Mouse (Mus musculus): ENCODE results near the gene Cd3e. TPM values are rescaled to one million over a fixed set of nuclear protein-coding genes. Genes with fewer than 3 reads are reported as not detected.

Gene Cd3e
- not detected in 2 replicates for polyA plus RNA-seq (2014; fragmentation: Nextera tagmentation; extraction: Ambion mirVana)

DNA sequence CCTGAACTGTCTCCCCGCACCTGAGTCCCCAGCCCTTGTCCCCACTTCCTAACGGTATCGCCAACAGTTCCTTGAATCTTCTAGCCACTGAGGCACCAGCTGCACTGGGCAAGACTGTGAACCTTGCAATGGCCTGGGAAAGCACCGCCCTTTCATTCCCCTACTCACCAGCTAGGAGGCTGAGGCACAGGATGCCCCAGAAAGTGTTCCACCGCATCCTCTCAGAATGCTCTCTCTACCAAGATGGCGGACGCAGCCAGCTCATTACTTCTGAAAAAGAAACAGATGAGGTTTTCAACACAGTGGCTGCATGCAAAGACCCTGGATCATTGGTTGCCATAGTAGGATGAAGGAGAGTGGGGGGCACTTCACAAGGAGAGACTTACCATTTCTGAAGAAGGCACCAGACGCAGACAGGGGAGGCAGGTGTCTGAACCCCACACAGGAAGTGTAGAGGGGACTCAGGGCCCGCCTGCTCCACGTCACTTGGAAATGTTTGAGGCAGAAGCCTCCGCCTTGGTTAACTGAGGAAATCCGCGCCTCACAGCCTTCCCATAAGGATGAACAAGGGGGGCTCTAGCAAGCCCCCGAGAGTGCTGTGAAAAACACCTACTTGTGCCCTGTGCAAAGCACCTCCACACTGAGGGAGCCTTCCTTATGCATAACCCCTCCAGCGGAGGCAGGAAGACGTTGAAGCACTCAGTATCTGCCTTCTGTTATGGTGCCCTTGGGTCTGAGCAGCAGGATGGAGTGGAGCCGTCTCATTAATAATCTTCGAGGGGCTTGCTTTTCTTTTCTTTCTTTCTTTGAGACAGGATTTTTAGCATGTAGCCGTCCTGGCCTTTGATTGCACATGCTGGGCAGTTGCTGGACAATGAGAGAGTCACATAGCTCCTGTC, at the start of gene Cd3e:
Gene Cd3e (minus strand): TSS at position 448 of the 899 bp plus-strand sequence.
- ATAC-seq (ENCODE audit: insufficient number of reproducible peaks, low FRiP score, low TSS enrichment, low read depth) (no peak), DNase-seq (ENCODE audit: low spot score) (no peak)
- no peak within 1 kb of the TSS for H3K4me2 ChIP-seq (ENCODE audit: low read depth, severe bottlenecking)
- no peak within 1 kb of the TSS for H3K27ac ChIP-seq (replicated peaks; ENCODE audit: low read depth, low read length)
- H3K27me3 ChIP-seq (ENCODE audit: control insufficient read depth, insufficient read depth, low read length), result no peaks in the 10 kb centered on the region
- H3K4me1 ChIP-seq (ENCODE audit: control insufficient read depth, insufficient read depth, low read length), result no peaks in the 10 kb centered on the region
- no peaks in the 10 kb centered on the region for H3K36me3 ChIP-seq (ENCODE audit: control insufficient read depth, insufficient read depth, low read length)
- 0 out of 2 replicates have a peak, but pooled peaks cover 2% of the 10 kb centered on the region for H3K9me3 ChIP-seq (ENCODE audit: control insufficient read depth, low read length)
- H3K9ac ChIP-seq (ENCODE audit: low read length), result no peak within 1 kb of the TSS
- H3K4me3 ChIP-seq (ENCODE audit: low read depth, low read length), result no peak within 1 kb of the TSS
- WGBS, result 87% methylated on average over 19 of the region's 19 CpGs

DNA sequence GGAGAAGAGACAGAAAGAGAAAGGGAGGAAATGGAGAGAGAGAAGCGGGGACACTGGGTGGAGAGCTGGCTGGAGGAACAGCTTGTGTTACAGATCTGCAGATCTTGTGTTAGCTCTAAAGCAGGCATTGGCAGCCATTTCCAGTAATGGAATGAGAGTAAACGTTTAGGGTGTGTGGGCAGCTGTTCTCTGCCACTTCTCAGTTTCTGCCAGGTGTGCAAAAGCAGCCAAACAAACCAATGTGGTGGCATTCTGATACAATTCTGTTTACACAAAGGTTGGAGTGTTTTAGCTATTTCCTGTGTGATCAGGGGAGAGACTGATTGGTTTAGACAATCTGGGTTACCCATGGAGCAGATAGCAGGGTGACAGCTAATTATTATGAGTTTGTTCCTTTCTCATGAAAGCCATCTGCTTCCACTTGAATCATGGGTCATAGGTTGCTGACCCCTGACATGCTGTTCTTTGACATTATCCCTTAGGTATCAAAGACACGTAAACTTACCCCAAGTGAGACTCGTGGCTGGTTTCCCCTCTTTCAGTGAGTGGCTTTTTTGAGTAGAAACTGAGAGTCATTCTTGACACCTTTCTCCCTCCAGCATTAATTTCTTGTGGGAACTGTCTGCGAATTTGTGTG, 49.0 kb upstream of the Cd3e start:
- Histone ChIP-seq H3K4me1 (ENCODE audit: control insufficient read depth, insufficient read depth, low read length) (no peaks in the 10 kb centered on the region), H3K4me3 (ENCODE audit: low read depth, low read length) (no peak overlapping the region), H3K27me3 (ENCODE audit: control insufficient read depth, insufficient read depth, low read length) (no peaks in the 10 kb centered on the region), H3K9me3 (ENCODE audit: control insufficient read depth, low read length) (no peaks in the 10 kb centered on the region), H3K27ac (replicated peaks; ENCODE audit: low read depth, low read length) (no peak overlapping the region), H3K36me3 (ENCODE audit: control insufficient read depth, insufficient read depth, low read length) (no peaks in the 10 kb centered on the region), H3K9ac (ENCODE audit: low read length) (no peak overlapping the region), H3K4me2 (ENCODE audit: low read depth, severe bottlenecking) (no peak overlapping the region)
- ATAC-seq (ENCODE audit: insufficient number of reproducible peaks, low FRiP score, low TSS enrichment, low read depth), result no peak
- DNase-seq (ENCODE audit: low spot score), result no peak
- 19% methylated on average over 5 of the region's 5 CpGs for WGBS

DNA sequence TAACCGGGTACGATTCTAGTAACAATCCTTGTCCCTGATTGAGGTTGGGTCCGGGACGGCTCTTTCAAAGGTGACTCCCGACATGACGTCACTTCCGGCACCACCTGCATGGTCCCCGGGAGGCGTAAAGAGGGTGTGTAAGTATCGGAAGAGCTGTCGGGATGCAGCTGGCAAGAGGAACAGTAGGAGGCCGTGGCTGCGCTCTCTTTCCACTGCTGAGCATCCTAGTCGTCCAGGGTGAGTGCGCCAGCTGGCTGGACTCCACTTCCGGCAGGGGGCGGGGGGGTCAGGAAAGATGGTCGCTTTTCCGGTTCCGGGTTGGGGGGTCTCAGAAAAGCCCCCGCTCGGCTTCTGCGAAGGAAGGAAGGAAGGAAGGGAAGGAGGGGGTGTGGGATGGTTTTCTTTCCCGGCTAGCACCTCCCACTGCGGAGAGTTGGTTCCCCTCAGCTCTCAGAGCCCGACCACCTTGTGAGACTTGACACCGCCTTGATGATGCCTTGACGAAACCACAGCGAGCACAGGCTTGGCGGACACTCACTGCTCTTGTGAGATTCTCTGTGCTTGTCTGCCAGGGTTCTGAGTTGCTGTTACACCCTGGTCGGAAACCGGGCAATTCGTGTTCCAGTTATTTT, 45.8 kb upstream of the Cd3e start, which contains the start of gene Mpzl3:
Gene Mpzl3 (plus strand): TSS at position 105 of the 632 bp plus-strand sequence.
- Histone ChIP-seq H3K9ac (ENCODE audit: low read length) (peak within 1 kb of the TSS; percentile 70), H3K4me1 (ENCODE audit: control insufficient read depth, insufficient read depth, low read length) (no peaks in the 10 kb centered on the region), H3K4me2 (ENCODE audit: low read depth, severe bottlenecking) (peak within 1 kb of the TSS; percentile 55), H3K27me3 (ENCODE audit: control insufficient read depth, insufficient read depth, low read length) (no peaks in the 10 kb centered on the region), H3K36me3 (ENCODE audit: control insufficient read depth, insufficient read depth, low read length) (no peaks in the 10 kb centered on the region), H3K4me3 (ENCODE audit: low read depth, low read length) (peak within 1 kb of the TSS; percentile 46), H3K9me3 (ENCODE audit: control insufficient read depth, low read length) (no peaks in the 10 kb centered on the region), H3K27ac (replicated peaks; ENCODE audit: low read depth, low read length) (peak within 1 kb of the TSS; percentile 72)
- under 1% methylated on average over 33 of the region's 33 CpGs for WGBS
- DNase-seq (ENCODE audit: low spot score) (peak; percentile 93), ATAC-seq (ENCODE audit: insufficient number of reproducible peaks, low FRiP score, low TSS enrichment, low read depth) (peak; percentile 92)

DNA sequence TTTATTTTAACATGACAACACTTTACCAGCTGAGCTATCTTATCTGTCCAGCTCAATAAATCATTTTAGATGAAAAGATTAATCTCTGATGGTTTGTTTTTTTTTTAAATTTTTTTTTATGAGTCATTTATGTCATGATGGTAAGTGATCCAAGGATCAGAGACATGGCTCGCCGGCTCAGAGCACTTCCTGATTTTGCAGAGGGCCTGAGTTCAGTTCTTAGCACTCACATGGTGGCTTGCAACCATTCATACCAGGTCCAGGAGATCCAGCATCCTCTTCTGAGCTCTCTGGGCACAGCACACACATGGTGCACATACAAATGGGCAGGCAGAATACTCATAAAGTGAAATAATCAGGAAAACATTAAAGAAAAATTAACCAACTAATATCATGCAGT, 40.9 kb upstream of the Cd3e start:
- Histone ChIP-seq H3K4me2 (ENCODE audit: low read depth, severe bottlenecking) (no peak overlapping the region), H3K4me1 (ENCODE audit: control insufficient read depth, insufficient read depth, low read length) (no peaks in the 10 kb centered on the region), H3K9ac (ENCODE audit: low read length) (no peak overlapping the region), H3K36me3 (ENCODE audit: control insufficient read depth, insufficient read depth, low read length) (no peaks in the 10 kb centered on the region), H3K27me3 (ENCODE audit: control insufficient read depth, insufficient read depth, low read length) (no peaks in the 10 kb centered on the region), H3K9me3 (ENCODE audit: control insufficient read depth, low read length) (no peaks in the 10 kb centered on the region), H3K4me3 (ENCODE audit: low read depth, low read length) (no peak overlapping the region), H3K27ac (replicated peaks; ENCODE audit: low read depth, low read length) (no peak overlapping the region)
- no peak for ATAC-seq (ENCODE audit: insufficient number of reproducible peaks, low FRiP score, low TSS enrichment, low read depth)
- DNase-seq (ENCODE audit: low spot score), result no peak
- 87% methylated on average over 2 of the region's 2 CpGs for WGBS

DNA sequence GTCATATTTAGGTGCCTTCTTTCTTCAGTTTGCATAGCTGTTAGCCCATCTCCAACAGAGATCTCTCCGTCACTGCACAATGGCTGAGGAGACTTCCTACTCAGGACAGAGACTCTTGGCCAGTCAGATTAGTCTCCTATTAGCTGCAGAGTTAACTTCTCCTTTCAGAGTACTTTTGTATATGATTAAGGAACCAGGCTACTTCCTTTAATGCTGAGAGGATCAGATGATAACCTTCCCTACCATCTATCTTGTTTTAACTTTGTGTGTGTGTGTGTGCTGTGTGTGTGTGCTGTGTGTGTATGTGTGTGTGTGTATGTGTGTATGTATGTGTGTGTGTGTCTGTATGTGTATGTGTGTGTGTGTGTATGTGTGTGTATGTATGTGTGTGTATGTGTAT, 40.3 kb upstream of the Cd3e start:
- H3K9me3 ChIP-seq (ENCODE audit: control insufficient read depth, low read length), result no peaks in the 10 kb centered on the region
- no peaks in the 10 kb centered on the region for H3K36me3 ChIP-seq (ENCODE audit: control insufficient read depth, insufficient read depth, low read length)
- DNase-seq (ENCODE audit: low spot score) (no peak), ATAC-seq (ENCODE audit: insufficient number of reproducible peaks, low FRiP score, low TSS enrichment, low read depth) (no peak)
- H3K27me3 ChIP-seq (ENCODE audit: control insufficient read depth, insufficient read depth, low read length), result no peaks in the 10 kb centered on the region
- no peaks in the 10 kb centered on the region for H3K4me1 ChIP-seq (ENCODE audit: control insufficient read depth, insufficient read depth, low read length)
- H3K27ac ChIP-seq (replicated peaks; ENCODE audit: low read depth, low read length), result no peak overlapping the region
- no peak overlapping the region for H3K9ac ChIP-seq (ENCODE audit: low read length)
- no peak overlapping the region for H3K4me3 ChIP-seq (ENCODE audit: low read depth, low read length)
- no peak overlapping the region for H3K4me2 ChIP-seq (ENCODE audit: low read depth, severe bottlenecking)
- 84% methylated on average over 1 of the region's 1 CpGs for WGBS

DNA sequence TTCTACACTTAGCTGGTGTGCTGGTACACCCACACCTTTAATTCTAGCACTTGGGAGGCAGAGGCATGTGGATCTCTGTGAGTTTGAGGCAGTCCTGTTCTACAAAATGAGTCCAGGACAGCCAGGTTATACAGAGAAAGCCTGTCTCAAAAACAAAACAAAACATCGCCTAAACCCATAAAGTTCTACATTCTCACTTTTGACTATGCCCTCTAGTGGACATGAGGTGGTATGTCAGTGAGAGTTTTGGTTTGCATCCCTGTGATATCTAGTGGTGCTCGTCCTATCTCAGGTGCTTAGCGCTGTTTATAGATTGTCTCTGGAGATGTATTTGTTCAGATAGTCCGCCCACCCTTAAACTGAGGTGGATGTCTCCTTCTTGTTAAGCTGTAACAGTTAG, 39.1 kb upstream of the Cd3e start:
- WGBS, result 22% methylated on average over 4 of the region's 4 CpGs
- Histone ChIP-seq H3K27ac (replicated peaks; ENCODE audit: low read depth, low read length) (no peak overlapping the region), H3K4me3 (ENCODE audit: low read depth, low read length) (no peak overlapping the region)

DNA sequence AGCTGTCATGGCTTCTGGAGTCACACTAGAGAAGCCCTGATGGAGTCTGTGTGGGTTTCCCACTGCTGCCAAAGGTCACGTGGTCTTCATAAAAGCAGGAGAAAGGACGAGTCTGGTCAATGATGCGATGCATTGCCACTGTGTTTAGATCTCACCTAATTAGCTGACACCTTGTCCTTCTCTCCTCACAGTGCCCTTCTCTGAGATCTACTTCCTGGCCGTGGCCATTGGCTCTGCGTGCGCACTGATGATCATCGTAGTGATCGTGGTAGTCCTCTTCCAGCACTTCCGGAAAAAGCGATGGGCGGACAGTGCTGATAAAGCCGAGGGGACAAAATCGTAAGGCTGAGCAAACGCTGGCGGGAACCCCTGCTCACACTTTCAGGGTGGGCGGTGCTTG, 37.5 kb upstream of the Cd3e start:
- Histone ChIP-seq H3K9me3 (ENCODE audit: control insufficient read depth, low read length) (no peaks in the 10 kb centered on the region), H3K4me1 (ENCODE audit: control insufficient read depth, insufficient read depth, low read length) (peaks cover 12% of the 10 kb centered on the region), H3K27ac (replicated peaks; ENCODE audit: low read depth, low read length) (no peak overlapping the region), H3K36me3 (ENCODE audit: control insufficient read depth, insufficient read depth, low read length) (no peaks in the 10 kb centered on the region), H3K27me3 (ENCODE audit: control insufficient read depth, insufficient read depth, low read length) (0 out of 2 replicates have a peak, but pooled peaks cover 1% of the 10 kb centered on the region), H3K9ac (ENCODE audit: low read length) (no peak overlapping the region), H3K4me2 (ENCODE audit: low read depth, severe bottlenecking) (no peak overlapping the region), H3K4me3 (ENCODE audit: low read depth, low read length) (no peak overlapping the region)
- no peak for DNase-seq (ENCODE audit: low spot score)
- WGBS, result 85% methylated on average over 16 of the region's 16 CpGs
- ATAC-seq (ENCODE audit: insufficient number of reproducible peaks, low FRiP score, low TSS enrichment, low read depth), result no peak

More for the DNA sequence above, 39.1 kb upstream of the Cd3e start:
- peak; percentile 23 for DNase-seq (ENCODE audit: low spot score)
- Histone ChIP-seq H3K9me3 (ENCODE audit: control insufficient read depth, low read length) (no peaks in the 10 kb centered on the region), H3K4me1 (ENCODE audit: control insufficient read depth, insufficient read depth, low read length) (peaks cover 2% of the 10 kb centered on the region), H3K9ac (ENCODE audit: low read length) (no peak overlapping the region), H3K27me3 (ENCODE audit: control insufficient read depth, insufficient read depth, low read length) (no peaks in the 10 kb centered on the region), H3K4me2 (ENCODE audit: low read depth, severe bottlenecking) (no peak overlapping the region), H3K36me3 (ENCODE audit: control insufficient read depth, insufficient read depth, low read length) (no peaks in the 10 kb centered on the region)
- ATAC-seq (ENCODE audit: insufficient number of reproducible peaks, low FRiP score, low TSS enrichment, low read depth), result no peak

DNA sequence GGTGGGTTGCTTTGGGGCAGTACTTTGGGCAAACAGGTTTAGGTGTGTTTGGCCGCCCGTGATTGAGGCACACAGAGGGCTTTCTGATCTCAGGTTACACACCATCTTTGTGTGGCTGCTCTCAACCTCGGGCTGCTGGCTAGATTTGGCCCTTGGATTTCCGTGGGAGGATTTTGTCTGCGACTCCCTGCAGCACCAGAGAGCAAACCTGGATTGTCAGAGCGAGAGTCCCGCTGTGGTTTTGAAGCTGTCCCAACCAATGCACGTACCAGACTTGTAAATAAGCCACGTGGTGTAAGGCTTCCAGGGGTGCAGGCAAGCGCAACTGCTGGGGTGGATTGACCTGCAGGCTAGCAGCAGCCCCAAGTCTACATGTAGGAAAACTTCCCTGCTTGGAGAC, 33.5 kb upstream of the Cd3e start:
- H3K27ac ChIP-seq (replicated peaks; ENCODE audit: low read depth, low read length), result no peak overlapping the region
- H3K9me3 ChIP-seq (ENCODE audit: control insufficient read depth, low read length), result no peaks in the 10 kb centered on the region
- H3K27me3 ChIP-seq (ENCODE audit: control insufficient read depth, insufficient read depth, low read length), result 0 out of 2 replicates have a peak, but pooled peaks cover 5% of the 10 kb centered on the region
- H3K36me3 ChIP-seq (ENCODE audit: control insufficient read depth, insufficient read depth, low read length), result no peaks in the 10 kb centered on the region
- peak overlapping the region; percentile 74 for H3K4me2 ChIP-seq (ENCODE audit: low read depth, severe bottlenecking)
- H3K4me3 ChIP-seq (ENCODE audit: low read depth, low read length), result peak overlapping the region; percentile 32
- ATAC-seq (ENCODE audit: insufficient number of reproducible peaks, low FRiP score, low TSS enrichment, low read depth), result no peak
- H3K9ac ChIP-seq (ENCODE audit: low read length), result peak overlapping the region; percentile 43; the same call in 1 of the 2 replicates
- DNase-seq (ENCODE audit: low spot score), result peak; percentile 61
- WGBS, result 2% methylated on average over 10 of the region's 10 CpGs
- H3K4me1 ChIP-seq (ENCODE audit: control insufficient read depth, insufficient read depth, low read length), result peaks cover 17% of the 10 kb centered on the region

Measured in limb, embryonic 11.5 days (tissue).